Mouse (Mus musculus) embryonic facial prominence, embryonic 12.5 days (tissue): Measurements from ENCODE around the gene Rps17. TPM values are rescaled to one million over a fixed set of nuclear protein-coding genes. Genes with fewer than 3 reads are reported as not detected.

ENCODE experiments used
- ATAC-seq: fragments of 200-750 bp; cut with Nextera tagmentation; 2 replicates; pipeline ENCODE4 v1.8.0; 2017; ENCODE audit not compliant: insufficient number of reproducible peaks, insufficient read depth, low FRiP score, low TSS enrichment
- H3K27ac ChIP-seq: fragments of 300-500 bp; sonication (generic); 2 replicates; pipeline ENCODE4 v1.5.1; 2016; ENCODE audit warnings: mild to moderate bottlenecking
- H3K27me3 ChIP-seq: fragments of 300-500 bp; sonication (generic); 2 replicates; pipeline ENCODE4 v1.6.1; 2016; ENCODE audit warnings: mild to moderate bottlenecking, moderate library complexity
- H3K36me3 ChIP-seq: fragments of 300-500 bp; sonication (generic); 2 replicates; pipeline ENCODE4 v1.6.1; 2016; ENCODE audit warnings: mild to moderate bottlenecking
- H3K4me1 ChIP-seq: fragments of 300-500 bp; sonication (generic); 2 replicates; pipeline ENCODE4 v1.6.1; 2016
- H3K4me2 ChIP-seq: fragments of 300-500 bp; sonication (generic); replicated peaks from 2 replicates; pipeline ENCODE4 v1.6.1; 2016; ENCODE audit warnings: mild to moderate bottlenecking, moderate library complexity
- H3K4me3 ChIP-seq: fragments of 300-500 bp; sonication (generic); 2 replicates; pipeline ENCODE4 v1.5.1; 2016; ENCODE audit warnings: mild to moderate bottlenecking
- H3K9ac ChIP-seq: fragments of 300-500 bp; sonication (generic); 2 replicates; pipeline ENCODE4 v1.6.1; 2016; ENCODE audit warnings: mild to moderate bottlenecking, moderate library complexity
- H3K9me3 ChIP-seq: fragments of 300-500 bp; sonication (generic); 2 replicates; pipeline ENCODE4 v1.6.1; 2016; ENCODE audit warnings: mild to moderate bottlenecking, moderate library complexity
- WGBS: fragments of 180-500 bp; shearing (Covaris S2); methylation state at CpG from one replicate; pipeline ENCODE4 v1.1.7; 2016; 5-methylcytosine and 5-hydroxymethylcytosine counted together
- polyA plus RNA-seq: library from polyadenylated mRNA; unstranded; fragments of >200 nt; fragmentation: Nextera tagmentation; extraction: Ambion mirVana; gene quantifications from 2 replicates; pipeline ENCODE4 v1.2.1, GENCODE M21; 2016

The Rps17 gene
- polyA plus RNA-seq, 1 experiment from 2014 or later = 1,128 TPM

DNA sequence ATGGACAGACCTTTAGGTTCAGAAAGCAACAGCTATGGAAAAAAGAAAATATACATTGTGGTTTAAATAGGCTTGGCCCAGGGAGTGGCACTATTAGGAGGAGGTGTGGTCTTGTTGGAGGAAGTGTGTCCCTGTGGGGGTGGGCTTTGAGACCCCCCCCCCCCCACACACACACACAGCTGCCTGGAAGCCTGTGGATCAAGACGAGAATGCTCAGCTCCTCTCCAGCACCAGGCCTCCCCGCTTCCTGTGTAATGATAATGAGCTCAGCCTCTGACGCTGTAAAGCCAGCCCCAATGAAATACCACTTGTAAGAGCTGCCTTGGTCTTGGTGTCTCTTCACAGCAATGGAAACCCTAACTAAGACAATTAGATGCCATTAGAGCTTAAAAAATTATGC is 14.3 kb downstream of the Rps17 start:
- WGBS = 29% methylated on average over 3 of the region's 3 CpGs
- peaks cover 26% of the 10 kb centered on the region for H3K36me3 ChIP-seq
- no peak for ATAC-seq
- H3K9me3 ChIP-seq = no peaks in the 10 kb centered on the region
- no peak overlapping the region for H3K4me3 ChIP-seq
- H3K4me1 ChIP-seq = no peaks in the 10 kb centered on the region
- no peak overlapping the region for H3K9ac ChIP-seq
- no peak overlapping the region for H3K4me2 ChIP-seq
- no peaks in the 10 kb centered on the region for H3K27me3 ChIP-seq
- no peak overlapping the region for H3K27ac ChIP-seq

DNA sequence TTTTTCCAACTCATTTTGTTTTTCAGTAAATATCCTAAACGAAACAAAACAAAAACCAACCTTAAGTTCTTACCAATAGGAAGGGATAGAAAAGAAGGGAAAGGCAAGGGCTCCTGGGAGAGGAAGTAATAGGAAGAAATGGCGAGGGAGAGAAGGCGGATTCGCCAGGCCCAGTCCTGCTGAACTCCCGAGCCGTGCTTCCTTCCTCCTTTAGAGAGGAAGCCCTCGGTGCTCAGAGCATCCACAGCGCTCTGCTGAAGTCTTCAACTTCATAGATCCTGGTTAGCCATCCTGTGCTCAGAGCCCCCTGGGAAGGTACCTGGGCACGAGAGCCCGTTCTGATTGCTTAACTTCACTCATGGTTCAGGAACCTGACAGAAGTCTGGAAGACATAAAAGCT is 17.4 kb downstream of the Rps17 start:
- H3K27ac ChIP-seq = no peak overlapping the region
- H3K9me3 ChIP-seq = no peaks in the 10 kb centered on the region
- peaks cover 15% of the 10 kb centered on the region for H3K36me3 ChIP-seq
- H3K4me1 ChIP-seq = no peaks in the 10 kb centered on the region
- no peak overlapping the region for H3K4me2 ChIP-seq
- WGBS = 79% methylated on average over 10 of the region's 10 CpGs
- H3K4me3 ChIP-seq = no peak overlapping the region
- ATAC-seq = no peak
- no peak overlapping the region for H3K9ac ChIP-seq
- no peaks in the 10 kb centered on the region for H3K27me3 ChIP-seq

- no peaks in the 10 kb centered on the region for H3K27me3 ChIP-seq
- H3K4me2 ChIP-seq = no peak overlapping the region
- no peak overlapping the region for H3K27ac ChIP-seq
- no peak overlapping the region for H3K9ac ChIP-seq
- H3K4me3 ChIP-seq = no peak overlapping the region
- no peaks in the 10 kb centered on the region for H3K4me1 ChIP-seq
- 0 out of 2 replicates have a peak, but pooled peaks cover 10% of the 10 kb centered on the region for H3K36me3 ChIP-seq
- WGBS = 86% methylated on average over 6 of the region's 6 CpGs
- H3K9me3 ChIP-seq = no peaks in the 10 kb centered on the region
- no peak for ATAC-seq
Observed at GRCm38 (mm10) chr7:81326859-81327258, 18.2 kb downstream of the Rps17 start.

DNA sequence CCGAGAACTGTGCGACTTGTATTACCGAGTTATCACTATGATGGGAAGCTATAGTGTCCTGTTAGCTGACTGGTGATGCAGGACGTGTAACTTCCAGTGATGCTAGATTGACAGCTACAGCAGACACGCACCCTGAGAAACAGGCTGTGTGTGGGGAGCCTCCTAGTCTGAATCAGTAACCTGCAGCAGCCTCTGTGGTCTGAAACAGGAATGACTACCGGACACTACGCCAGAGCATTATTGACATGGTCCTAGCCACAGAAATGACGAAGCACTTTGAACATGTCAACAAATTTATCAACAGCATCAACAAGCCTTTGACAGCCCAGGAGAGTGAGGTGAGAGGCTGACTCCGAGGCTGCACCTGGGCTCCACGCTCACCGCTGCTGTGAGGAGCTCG is 19.0 kb downstream of the Rps17 start:
- Histone ChIP-seq H3K27ac (no peak overlapping the region), H3K4me3 (no peak overlapping the region), H3K4me1 (no peaks in the 10 kb centered on the region), H3K9ac (no peak overlapping the region), H3K27me3 (no peaks in the 10 kb centered on the region), H3K36me3 (0 out of 2 replicates have a peak, but pooled peaks cover 10% of the 10 kb centered on the region), H3K9me3 (no peaks in the 10 kb centered on the region), H3K4me2 (no peak overlapping the region)
- ATAC-seq = no peak
- 87% methylated on average over 12 of the region's 12 CpGs for WGBS

DNA sequence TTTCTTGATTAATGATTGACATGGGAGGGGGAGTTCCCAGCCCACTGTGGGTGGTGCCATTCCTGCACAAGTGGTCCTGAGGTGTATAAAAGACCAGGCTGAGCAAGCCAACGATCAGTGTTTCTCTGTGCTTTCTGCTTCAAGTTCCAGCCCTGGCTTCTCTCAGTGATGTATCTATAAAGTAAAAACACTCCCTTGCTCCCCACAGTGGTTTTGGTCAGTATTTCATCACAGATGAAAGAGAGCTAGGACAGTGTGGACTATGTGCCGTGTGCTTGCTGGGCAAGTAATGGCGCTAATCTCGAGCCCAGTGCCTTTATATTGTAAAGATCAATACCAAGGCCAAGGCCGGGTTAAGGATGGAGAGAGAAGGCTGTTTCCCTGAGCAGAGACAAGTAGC is 23.3 kb downstream of the Rps17 start:
- Histone ChIP-seq H3K4me3 (no peak overlapping the region), H3K4me1 (no peaks in the 10 kb centered on the region), H3K9me3 (no peaks in the 10 kb centered on the region), H3K27me3 (no peaks in the 10 kb centered on the region), H3K36me3 (no peaks in the 10 kb centered on the region), H3K27ac (no peak overlapping the region), H3K9ac (no peak overlapping the region), H3K4me2 (no peak overlapping the region)
- 83% methylated on average over 5 of the region's 5 CpGs for WGBS
- no peak for ATAC-seq

- H3K4me2 ChIP-seq = no peak overlapping the region
- no peaks in the 10 kb centered on the region for H3K4me1 ChIP-seq
- no peak overlapping the region for H3K4me3 ChIP-seq
- 83% methylated on average over 6 of the region's 6 CpGs for WGBS
- no peaks in the 10 kb centered on the region for H3K9me3 ChIP-seq
- no peak for ATAC-seq
- no peaks in the 10 kb centered on the region for H3K36me3 ChIP-seq
- H3K9ac ChIP-seq = no peak overlapping the region
- no peak overlapping the region for H3K27ac ChIP-seq
- no peaks in the 10 kb centered on the region for H3K27me3 ChIP-seq
Observed at GRCm38 (mm10) chr7:81319749-81320148, 25.3 kb downstream of the Rps17 start.

DNA sequence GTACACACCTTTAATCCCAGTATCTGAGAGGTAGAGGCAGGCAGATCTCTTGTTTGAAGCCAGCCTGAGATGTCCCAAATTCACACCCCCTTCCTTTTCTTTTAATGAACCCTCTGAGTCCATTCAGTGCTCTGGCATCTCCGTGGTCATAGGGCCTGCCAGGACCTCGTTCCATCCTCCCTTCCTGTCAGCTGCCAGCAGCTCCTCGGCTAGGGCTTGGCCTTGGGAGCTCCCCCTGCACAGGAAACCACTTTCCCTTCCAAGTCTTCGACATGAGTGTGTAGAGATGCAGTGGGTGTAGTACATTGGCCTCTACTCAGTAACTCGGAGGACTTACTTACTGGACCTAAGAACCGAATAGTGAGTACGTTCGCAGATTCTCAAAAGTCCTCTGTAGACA is 29.5 kb downstream of the Rps17 start:
- Histone ChIP-seq H3K27ac (no peak overlapping the region), H3K9me3 (no peaks in the 10 kb centered on the region), H3K36me3 (no peaks in the 10 kb centered on the region), H3K4me3 (no peak overlapping the region), H3K4me2 (no peak overlapping the region), H3K4me1 (no peaks in the 10 kb centered on the region), H3K27me3 (no peaks in the 10 kb centered on the region), H3K9ac (no peak overlapping the region)
- no peak for ATAC-seq
- 78% methylated on average over 8 of the region's 8 CpGs for WGBS

GRCm38 (mm10) chr7:81311581-81311980 is 33.5 kb downstream of the Rps17 start:
- H3K4me3 ChIP-seq = no peak overlapping the region
- H3K9me3 ChIP-seq = no peaks in the 10 kb centered on the region
- no peak overlapping the region for H3K4me2 ChIP-seq
- no peaks in the 10 kb centered on the region for H3K4me1 ChIP-seq
- H3K27me3 ChIP-seq = no peaks in the 10 kb centered on the region
- H3K9ac ChIP-seq = no peak overlapping the region
- no peak overlapping the region for H3K27ac ChIP-seq
- no peaks in the 10 kb centered on the region for H3K36me3 ChIP-seq
- no peak for ATAC-seq

- H3K4me1 ChIP-seq = no peaks in the 10 kb centered on the region
- no peaks in the 10 kb centered on the region for H3K36me3 ChIP-seq
- no peak overlapping the region for H3K27ac ChIP-seq
- ATAC-seq = no peak
- no peak overlapping the region for H3K4me2 ChIP-seq
- H3K4me3 ChIP-seq = no peak overlapping the region
- no peak overlapping the region for H3K9ac ChIP-seq
- H3K27me3 ChIP-seq = no peaks in the 10 kb centered on the region
- 87% methylated on average over 1 of the region's 1 CpGs for WGBS
- H3K9me3 ChIP-seq = no peaks in the 10 kb centered on the region
Observed at GRCm38 (mm10) chr7:81311130-81311529, 33.9 kb downstream of the Rps17 start.

DNA sequence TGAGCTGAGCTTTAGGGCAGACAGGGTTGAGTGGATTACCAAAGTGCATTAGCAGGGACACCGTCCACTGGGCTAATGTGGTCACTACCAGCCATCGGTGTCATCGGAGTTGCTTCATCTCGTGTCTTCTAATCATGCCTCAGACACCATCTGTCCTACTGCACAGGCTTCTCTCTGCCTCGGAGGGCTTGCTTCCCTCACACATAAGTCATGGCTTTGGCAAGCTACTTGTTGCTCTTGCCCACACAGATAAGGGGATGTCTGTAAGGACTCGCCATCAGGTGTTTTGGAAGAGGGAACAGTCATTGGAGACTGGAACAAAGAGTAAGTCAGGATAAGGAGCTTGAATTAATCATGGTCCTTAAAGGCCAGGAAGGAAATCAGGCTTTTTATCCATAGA is 35.8 kb downstream of the Rps17 start:
- Histone ChIP-seq H3K9me3 (no peaks in the 10 kb centered on the region), H3K4me1 (no peaks in the 10 kb centered on the region), H3K27me3 (no peaks in the 10 kb centered on the region), H3K36me3 (no peaks in the 10 kb centered on the region), H3K4me3 (no peak overlapping the region), H3K27ac (no peak overlapping the region), H3K4me2 (no peak overlapping the region), H3K9ac (no peak overlapping the region)
- no peak for ATAC-seq
- 92% methylated on average over 6 of the region's 6 CpGs for WGBS

- ATAC-seq = no peak
- Histone ChIP-seq H3K9me3 (no peaks in the 10 kb centered on the region), H3K9ac (no peak overlapping the region), H3K4me3 (no peak overlapping the region), H3K27ac (no peak overlapping the region), H3K4me1 (no peaks in the 10 kb centered on the region), H3K27me3 (no peaks in the 10 kb centered on the region), H3K4me2 (no peak overlapping the region), H3K36me3 (no peaks in the 10 kb centered on the region)
- 78% methylated on average over 8 of the region's 8 CpGs for WGBS
Observed at GRCm38 (mm10) chr7:81307735-81308134, 37.3 kb downstream of the Rps17 start.

DNA sequence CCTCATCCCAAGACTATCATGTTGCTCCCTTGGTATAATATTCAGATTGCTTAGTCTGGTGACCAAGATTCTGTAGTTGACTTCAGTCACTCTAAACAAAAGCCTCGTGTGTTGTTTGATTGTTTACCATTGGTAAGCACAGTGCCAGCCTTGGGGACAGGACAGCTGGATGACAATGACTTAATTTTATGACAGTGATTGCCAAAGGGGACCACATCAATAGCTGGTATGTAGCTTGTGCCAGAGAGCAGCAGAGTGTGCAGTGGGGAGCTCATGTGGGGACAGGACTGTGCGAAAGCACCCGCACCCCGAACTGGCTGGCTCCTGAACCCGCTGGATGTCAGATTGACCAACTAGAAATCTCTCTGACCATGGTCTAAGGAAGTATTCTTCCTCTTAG is 40.4 kb downstream of the Rps17 start:
- no peak overlapping the region for H3K27ac ChIP-seq
- WGBS = 86% methylated on average over 5 of the region's 5 CpGs
- ATAC-seq = no peak

GRCm38 (mm10) chr7:81304100-81304499 is 41.0 kb downstream of the Rps17 start:
- Histone ChIP-seq H3K4me2 (no peak overlapping the region), H3K9ac (no peak overlapping the region), H3K4me1 (no peaks in the 10 kb centered on the region), H3K9me3 (no peaks in the 10 kb centered on the region), H3K4me3 (no peak overlapping the region), H3K27me3 (no peaks in the 10 kb centered on the region), H3K27ac (no peak overlapping the region), H3K36me3 (no peaks in the 10 kb centered on the region)
- 63% methylated on average over 5 of the region's 5 CpGs for WGBS
- ATAC-seq = no peak

More for the DNA sequence above, 40.4 kb downstream of the Rps17 start:
- Histone ChIP-seq H3K4me2 (no peak overlapping the region), H3K9ac (no peak overlapping the region), H3K4me3 (no peak overlapping the region), H3K4me1 (no peaks in the 10 kb centered on the region), H3K9me3 (no peaks in the 10 kb centered on the region), H3K27me3 (no peaks in the 10 kb centered on the region), H3K36me3 (no peaks in the 10 kb centered on the region)
